Mouse (Mus musculus): ENCODE measurements at regions not wholly inside any gene's neighbourhood (a gene's known extent, or its start where the extent isn't known, plus 50 kb on each side); places are given as distances from the start of the nearest gene placed in this dataset.
"Not testable (repeated sequence)": the region's sequence is repeated elsewhere in the genome, so short reads cannot be mapped to it uniquely, and the experiment has no call there.

GRCm38 (mm10) chr3:138609749-138610148 lies 83.8 kb downstream of the Eif4e start:
- no peak for DNase-seq (ENCODE audit: low spot score in 2 of 2)

DNA sequence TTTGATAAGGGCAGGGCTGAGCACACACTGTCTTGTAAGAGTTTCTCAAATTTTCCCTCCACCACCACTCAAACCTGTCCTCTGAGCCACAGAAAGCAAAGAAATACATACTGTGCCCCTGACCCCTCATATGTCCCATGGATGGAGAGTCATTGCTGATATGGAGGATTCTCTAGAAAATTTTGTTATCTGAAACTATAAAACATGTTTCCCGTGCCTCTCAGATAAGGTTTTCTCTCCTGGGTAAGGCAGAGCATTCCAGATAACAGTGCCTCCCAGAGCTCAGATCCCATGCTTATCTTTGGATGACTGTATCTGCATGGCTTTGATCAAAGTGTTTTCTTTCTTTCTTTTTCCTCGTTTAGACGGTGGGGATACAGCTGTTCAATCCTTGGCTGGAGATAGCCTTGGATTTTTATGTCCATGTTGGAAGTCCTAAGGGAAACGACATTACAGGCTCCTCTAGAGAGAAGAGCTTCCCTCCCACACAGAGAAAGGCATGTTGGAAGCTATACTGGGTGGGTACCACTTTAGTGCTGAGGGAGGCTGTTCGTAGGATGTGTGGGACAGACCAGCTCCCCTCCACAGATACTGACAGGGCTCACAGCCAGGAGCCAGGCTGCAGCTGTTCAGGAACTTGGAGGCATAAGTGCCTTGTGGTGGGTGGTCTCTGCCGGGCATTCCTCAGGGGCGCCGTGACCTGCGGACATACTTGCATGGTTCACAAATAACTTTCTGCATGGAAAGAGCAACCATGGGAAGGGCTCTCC lies 87.1 kb downstream of the Eif4e start:
- DNase-seq (ENCODE audit: low spot score in 2 of 2), result no peak

DNA sequence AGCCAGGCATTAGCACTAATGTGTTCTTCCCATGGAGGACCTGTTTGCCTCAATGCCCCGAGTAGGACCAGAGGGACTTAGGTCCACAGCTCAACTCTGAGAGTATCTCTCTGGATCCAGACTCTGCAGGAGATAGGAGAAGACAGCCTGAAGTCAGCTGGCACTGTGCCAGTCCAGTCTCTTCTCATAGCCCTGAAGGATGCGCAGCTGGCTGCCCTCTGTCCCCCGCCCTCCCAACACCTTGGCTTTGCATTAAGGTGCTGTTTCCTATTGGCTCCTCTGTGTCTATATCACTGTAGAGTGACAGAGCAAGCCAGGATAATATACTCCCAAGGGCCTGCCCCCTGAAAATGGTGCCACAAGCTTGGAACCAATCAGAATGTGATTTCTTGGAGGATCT lies 87.7 kb downstream of the Eif4e start:
- peak; percentile 58 to 71 for DNase-seq (ENCODE audit: low spot score in 2 of 2)

DNA sequence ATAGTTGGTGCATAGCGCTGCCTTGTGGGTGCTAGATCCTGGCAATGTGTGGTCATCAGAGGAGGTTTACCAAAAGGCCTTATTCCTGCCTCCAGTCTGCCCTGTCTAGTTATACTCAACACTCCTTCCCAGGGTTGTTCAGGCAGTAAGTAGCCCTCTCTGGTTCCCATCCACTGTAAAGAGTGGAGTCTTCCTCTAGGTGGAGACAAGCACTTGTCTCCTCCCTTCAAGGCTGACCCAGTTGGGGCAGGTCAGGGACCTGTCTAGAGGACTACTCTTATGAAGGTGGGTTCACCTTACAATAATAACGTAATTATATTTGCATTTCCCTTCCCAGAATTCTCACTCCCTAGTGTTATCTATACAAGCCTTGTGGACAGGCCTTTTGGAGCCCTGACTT lies 88.9 kb downstream of the Eif4e start:
- DNase-seq (ENCODE audit: low spot score in 2 of 2), result no peak

DNA sequence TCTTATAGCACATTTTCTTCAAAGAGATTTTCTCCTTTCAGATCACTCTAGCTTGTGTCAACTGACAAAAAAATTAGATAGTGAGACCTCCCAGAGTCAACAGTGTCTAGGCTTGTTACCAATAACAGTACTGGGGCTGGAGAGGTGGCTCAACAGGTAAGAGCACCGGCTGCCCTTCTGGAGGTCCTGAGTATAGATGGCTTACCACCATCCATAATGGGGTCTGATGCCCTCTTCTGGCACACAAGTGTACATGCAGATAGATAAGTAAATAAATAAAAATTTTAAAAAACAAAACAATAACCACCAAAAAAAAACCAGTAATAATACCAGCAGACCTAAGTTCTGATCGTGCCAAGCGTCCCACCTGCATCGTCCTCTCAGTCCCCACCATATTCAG lies 94.3 kb downstream of the Eif4e start:
- DNase-seq (ENCODE audit: low spot score in 2 of 2), result no peak

DNA sequence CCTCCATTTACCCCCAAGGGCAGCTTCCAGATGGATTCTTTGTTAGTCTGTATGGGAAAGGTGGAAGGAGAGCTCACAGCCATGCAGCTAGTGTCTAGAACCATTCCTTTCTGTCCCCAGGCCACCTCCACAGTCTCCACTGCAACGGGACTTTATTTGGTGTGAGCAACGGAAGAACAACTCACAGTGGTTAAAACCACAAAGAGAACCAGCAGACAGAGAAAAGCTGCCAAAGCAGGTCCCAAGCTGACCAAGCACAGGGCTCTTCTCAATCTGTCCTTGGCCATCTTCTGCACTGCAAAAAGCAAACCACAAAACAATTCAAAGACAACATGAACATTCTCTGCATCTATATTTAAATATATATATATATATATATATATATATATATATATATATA lies 98.1 kb downstream of the Eif4e start:
- DNase-seq (ENCODE audit: low spot score in 2 of 2), result no peak

DNA sequence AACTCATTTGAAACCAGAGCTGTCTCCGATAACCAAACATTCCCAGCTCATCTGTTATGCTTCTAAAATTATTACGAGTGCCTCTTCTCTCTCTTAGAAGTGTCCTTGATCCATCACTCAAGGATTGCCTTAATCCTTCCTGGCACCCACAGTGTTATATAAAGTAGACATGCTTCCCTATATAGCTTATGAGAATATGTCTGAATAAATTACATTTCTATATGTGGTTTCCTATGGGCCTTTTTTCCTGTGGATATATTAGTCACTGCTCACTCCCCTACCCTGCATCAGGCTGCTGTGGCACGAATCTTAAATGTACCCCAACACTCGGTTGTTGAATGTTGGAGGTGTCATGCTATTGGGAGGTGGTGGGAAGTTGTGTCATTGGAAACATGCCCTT lies 100.3 kb downstream of the Eif4e start:
- DNase-seq (ENCODE audit: low spot score in 2 of 2), result no peak

GRCm38 (mm10) chr3:138630231-138630630 lies 104.3 kb downstream of the Eif4e start:
- DNase-seq (ENCODE audit: low spot score in 2 of 2), result no peak

DNA sequence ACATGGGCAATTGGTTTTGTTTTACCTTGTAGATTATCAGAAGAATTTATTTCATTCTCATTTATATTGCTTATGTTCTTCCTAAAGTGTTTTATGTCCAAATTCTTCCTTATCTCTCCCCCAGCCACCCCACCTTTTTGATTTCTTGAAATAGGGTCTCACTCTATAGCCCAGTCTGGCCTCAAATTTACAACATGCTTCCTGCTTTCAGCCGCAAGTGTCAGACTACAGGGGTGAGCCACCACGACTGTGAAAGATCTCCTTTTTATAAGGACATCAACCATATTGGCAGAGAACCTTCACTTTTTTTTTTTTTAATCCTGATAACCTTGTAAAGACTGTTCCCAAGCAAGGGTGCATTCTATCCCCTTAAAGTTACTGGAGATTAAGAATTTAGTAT lies 106.1 kb downstream of the Eif4e start:
- no peak for DNase-seq (ENCODE audit: low spot score in 2 of 2)

DNA sequence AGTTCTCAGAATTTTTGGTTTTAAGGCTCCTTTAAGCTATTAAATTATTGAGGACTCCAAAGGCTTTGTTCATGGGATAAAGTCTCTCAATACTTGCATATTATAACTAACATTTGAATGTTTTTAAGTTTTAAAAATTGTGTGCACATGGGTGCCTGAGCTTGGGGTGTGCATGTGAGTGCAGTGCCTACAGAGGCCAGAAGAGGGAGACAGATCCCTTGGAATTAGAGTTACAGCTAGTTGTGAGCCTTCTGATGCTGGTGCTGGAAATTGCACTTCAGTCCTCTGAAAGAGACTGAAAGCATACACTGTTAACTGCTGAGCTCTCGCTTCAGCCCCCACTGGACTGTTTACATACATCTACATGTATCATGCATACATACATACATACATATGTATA lies 100.0 kb upstream of the Tspan5 start:
- DNase-seq (ENCODE audit: low spot score in 2 of 2), result no peak

GRCm38 (mm10) chr3:138643951-138644285 lies 98.1 kb upstream of the Tspan5 start:
- DNase-seq (ENCODE audit: low spot score in 2 of 2), result no peak

DNA sequence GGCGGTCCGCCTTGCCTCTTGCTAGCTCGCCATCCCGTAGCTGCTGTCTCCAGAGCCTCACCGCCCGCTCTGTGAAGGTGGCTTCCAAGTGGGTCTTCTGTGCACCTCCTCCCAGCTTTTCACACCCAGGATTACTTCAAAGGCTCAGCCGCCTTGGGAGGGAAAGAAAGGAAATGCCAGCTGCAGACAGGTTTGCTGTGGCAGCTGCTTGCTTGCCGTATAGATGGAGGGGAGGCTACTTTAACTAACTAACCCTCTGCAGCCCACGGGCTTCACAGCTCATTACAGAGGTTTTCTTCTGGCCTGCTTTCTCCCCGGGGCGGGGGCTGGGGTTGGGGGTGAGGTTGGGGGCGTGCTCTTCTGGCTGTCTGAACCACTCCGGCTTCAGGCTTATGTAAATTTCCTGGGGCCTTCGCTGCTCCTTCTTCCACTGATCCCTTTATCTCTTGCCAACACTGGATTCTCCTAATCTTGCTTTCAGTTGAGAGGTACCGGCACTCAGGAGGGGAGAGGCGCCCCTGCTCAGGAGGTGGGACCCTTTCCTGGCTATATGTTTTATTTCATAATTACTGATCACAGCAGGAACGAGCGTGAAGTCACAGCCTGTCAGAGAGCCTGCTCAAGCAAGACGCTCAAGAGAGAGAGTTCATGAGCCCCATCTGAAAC lies 97.6 kb upstream of the Tspan5 start:
- no peak for DNase-seq (ENCODE audit: low spot score in 2 of 2)

- no peak for DNase-seq (ENCODE audit: low spot score in 2 of 2)
These were observed 96.7 kb upstream of the Tspan5 start for GRCm38 (mm10) chr3:138645320-138645719.

GRCm38 (mm10) chr3:138649699-138650098 lies 92.3 kb upstream of the Tspan5 start:
- no peak for DNase-seq (ENCODE audit: low spot score in 2 of 2)

- DNase-seq (ENCODE audit: low spot score in 2 of 2), result not testable (repeated sequence)
These were observed 91.3 kb upstream of the Tspan5 start for GRCm38 (mm10) chr3:138650671-138651070.

DNA sequence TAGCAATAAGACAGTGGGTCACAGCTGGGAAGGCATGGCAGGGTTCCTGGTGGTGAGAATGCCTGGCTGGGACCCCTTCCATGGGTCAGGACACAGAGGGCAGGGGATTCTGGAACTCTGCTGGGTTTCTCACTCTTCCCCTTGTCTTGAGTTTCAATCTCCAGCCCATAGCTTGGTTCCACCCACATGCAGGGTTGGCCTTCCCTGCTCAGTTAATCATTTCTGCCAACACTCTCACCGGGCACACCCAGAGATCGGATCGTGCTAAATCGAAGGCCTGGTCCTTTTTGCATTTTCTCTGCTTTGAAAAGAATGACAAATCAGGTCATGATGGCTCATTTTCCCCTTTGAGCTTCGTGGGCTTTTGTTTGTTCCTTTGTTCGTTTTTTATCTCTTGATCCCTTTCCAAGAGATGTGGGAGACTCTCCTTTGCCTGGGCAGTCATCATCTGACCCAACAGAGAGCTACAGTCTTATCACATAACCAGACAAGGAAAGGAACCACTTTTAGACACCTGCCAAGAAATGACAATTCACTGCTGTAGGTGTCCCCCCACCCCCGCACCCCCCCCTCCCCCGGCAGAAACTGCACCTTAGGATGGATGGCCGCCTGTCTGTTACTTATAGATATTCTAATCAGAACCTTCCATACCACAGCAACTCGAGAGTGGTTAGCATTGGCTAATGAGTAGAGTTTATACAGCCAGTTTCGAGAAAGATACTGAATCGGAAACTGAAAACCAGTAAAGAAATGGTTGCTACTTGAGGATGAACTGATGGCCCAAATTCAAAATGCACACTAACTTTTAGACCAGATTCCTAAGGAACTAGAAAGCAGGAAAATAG lies 90.4 kb upstream of the Tspan5 start:
- no peak for DNase-seq (ENCODE audit: low spot score in 2 of 2)

- DNase-seq (ENCODE audit: low spot score in 2 of 2), result no peak
These were observed 89.8 kb upstream of the Tspan5 start for GRCm38 (mm10) chr3:138652206-138652605.

DNA sequence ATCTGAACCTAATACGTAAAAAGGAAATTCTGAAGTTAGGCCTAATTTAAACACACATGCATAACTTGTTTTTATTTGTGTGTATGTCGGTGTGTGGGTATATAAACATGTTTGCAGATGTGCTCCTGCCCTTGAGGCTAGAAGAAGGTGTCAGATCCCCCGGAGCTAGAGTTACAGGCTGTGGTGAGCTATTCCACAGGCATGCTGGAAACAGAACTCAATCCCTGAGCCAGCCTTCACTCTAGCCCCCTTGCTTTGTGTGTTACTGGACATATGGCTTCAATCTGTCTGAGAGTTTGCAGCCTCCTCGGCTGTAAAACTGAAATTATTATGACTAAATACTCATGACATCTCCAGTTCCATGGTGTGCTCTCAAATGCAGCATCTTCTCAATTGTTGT lies 89.3 kb upstream of the Tspan5 start:
- no peak for DNase-seq (ENCODE audit: low spot score in 2 of 2)

DNA sequence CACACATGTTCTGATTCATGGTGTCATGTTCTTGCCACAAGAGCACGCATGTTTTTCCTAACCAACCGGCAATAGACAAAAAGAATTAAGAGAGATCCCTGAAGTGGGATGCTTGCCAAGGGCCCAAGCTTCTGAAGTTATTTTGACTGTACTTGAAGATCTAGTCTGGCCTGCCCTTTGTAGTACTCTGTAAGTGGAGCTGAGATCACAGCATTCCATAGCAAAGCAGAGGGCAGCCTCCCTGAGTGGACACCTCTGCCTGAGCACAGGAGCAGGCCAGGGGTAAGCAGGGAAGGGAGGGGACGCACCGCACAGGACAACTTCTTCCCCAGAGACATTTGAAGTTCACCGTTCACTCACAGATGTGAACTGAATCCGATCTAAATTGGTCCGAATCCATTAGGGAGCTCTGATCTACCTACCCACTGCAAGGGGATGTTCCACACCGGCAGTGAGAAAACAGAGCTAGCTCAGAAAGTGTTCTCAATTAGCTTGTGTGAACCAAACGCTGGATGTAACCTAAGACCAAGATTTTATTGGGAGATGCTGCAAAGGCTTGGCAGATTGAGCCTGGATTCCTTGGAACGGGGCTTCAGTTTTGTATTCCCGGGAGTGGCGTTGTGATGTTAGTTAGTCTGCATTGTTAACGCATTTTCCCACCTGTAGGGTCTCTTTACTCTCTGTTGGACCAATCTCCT lies 88.3 kb upstream of the Tspan5 start:
- DNase-seq (ENCODE audit: low spot score in 2 of 2), result no peak

- no peak for DNase-seq (ENCODE audit: low spot score in 2 of 2)
These were observed 87.2 kb upstream of the Tspan5 start for GRCm38 (mm10) chr3:138654610-138655371.

DNA sequence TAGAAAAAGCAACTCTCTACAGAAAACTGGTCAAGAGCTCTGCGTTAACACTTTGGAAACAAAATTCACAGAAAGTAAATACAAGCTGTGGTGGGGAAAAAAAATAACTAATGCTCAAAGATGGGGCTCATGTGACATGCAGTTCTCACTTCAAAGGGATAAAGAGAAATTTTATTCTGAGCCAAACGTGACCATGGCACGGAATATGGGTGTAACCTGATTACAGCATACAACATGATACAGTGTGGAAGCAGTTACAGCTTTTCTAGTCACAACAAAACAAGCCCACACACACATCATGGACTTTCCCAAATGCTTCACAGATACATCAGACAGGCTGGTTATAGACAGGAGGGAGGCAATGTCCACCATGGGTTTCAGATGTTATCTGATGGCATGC lies 86.5 kb upstream of the Tspan5 start:
- no peak for DNase-seq (ENCODE audit: low spot score in 2 of 2)

Measured in spleen, postnatal 4 days (tissue).